Mouse (Mus musculus) heart, postnatal 0 days (tissue): ENCODE results near the gene Flt3l.

Experiments
- CTCF ChIP-seq: IDR thresholded peaks from 2 replicates; pipeline ENCODE4 v1.5.1; 2016; ENCODE audit warnings: antibody characterized with exemption, control low read depth, low read depth
- EP300 ChIP-seq: IDR thresholded peaks from 2 replicates; pipeline ENCODE4 v1.6.1; 2016; ENCODE audit warnings: antibody characterized with exemption, low read depth

GRCm38 (mm10) chr7:45117566-45117965, 18.7 kb downstream of the Flt3l start:
- no peak for TF ChIP-seq CTCF
- no peak for TF ChIP-seq EP300
